ENCODE assay signal across 8 mouse cellular contexts in the genomic region with DNA sequence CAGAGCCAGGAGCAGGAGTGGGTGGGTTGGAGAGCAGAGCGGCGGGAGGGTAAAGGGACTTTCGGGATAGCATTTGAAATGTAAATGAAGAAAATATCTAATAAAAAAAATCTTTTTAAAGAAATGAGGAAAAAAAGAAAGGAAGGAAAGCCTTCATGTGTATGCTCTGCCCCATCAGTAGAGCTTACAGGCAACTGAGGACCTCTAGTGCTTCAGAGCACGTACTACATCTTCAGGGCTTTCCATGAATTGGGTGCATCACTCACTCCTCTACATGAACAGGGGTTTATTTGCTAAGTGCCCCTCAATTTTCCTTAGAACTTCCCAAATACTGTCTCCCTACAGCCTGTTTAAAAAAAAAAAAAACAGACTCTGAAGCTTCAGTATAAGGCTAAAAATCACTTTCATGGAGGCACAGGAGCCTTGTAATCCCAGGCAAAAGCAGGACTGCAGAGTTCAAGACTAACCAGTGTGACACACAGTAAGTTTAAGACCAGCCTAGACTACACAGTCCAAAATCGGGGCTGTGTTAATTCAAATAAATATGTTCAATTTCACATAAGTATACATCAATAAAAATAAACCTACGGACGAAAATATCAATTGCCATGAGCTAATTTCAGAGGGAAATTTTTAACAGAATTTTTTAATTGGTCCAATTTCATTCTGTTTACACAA. TPM values are rescaled to one million over a fixed set of nuclear protein-coding genes. Genes with fewer than 3 reads are reported as not detected.
A peak's percentile ranks its signal among the peaks of the same experiment; 100 is the strongest.
DNase-seq lines count a peak whose midpoint lies in the region; ATAC-seq lines count a peak whose summit lies in the region.

No protein-coding gene starts in this region.

- peak; percentile 42 for DNase-seq in cerebellum, adult 9-10 months
- no peak for DNase-seq in cerebellum, adult 11 months
- peak; percentile 34 to 65 for DNase-seq in left cerebral cortex, postnatal 25 days (ENCODE audit: low spot score in 2 of 2)
- DNase-seq in left cerebral cortex, postnatal 4 days = no peak
- no peak for DNase-seq in gastrocnemius, adult 18-20 months (ENCODE audit: low spot score)
- DNase-seq in adrenal gland, adult 18-20 months (ENCODE audit: low spot score in 2 of 2) = no peak

- ATAC-seq in common myeloid progenitor, adult 5-6 weeks (replicated peaks; ENCODE audit: low read depth, poor library complexity, severe bottlenecking) = peak; percentile 95
- peak; percentile 60 for ATAC-seq in inflammation-experienced regulatory T-cells, adult 6 months

- intact Hi-C loops in left cerebral cortex, postnatal 25 days (cut with DNase I) = loop anchor here (2.0 to 10.0 kb wide), 3 partner anchors 227 to 809 kb away; partner anchors contain the start of gene Asf1a
- intact Hi-C loops in left cerebral cortex, postnatal 4 days (cut with DNase I) = loop anchor here (5.0 kb wide), 1 partner anchor 649 kb away; the partner anchor contains the start of gene Slc35f1

RNA-seq across cellular contexts. Expression of gene Pln, which starts 4.0 kb away (rescaled TPM):
- total RNA-seq in left cerebral cortex, postnatal 25 days (2021) = 1 to 10 TPM; 2.3 to 3.2 TPM
- total RNA-seq in left cerebral cortex, postnatal 4 days (2021) = 1 to 10 TPM; 1.3 to 2.2 TPM
- 1.2 TPM in 1 of 2 replicates, not detected in the other for total RNA-seq in common myeloid progenitor, adult 5-6 weeks (2017)
- 1 to 10 TPM; 1.9 to 3.4 (median 2.8) TPM for polyA plus RNA-seq in inflammation-experienced regulatory T-cells, adult 6 months (2017; shearing (Covaris generic))
- total RNA-seq in gastrocnemius, adult 18-20 months (2021) = 10 to 100 TPM in 1 of 2 experiments, 1 to 10 TPM in 1; 8.1 to 69.3 TPM
- under 1 TPM; 0.48 to 0.73 TPM for total RNA-seq in adrenal gland, adult 18-20 months (2021)

RNA-seq across cellular contexts. Expression of gene Cep85l, which starts 38.3 kb away (rescaled TPM):
- 10 to 100 TPM; 18.7 to 19.9 TPM for total RNA-seq in left cerebral cortex, postnatal 25 days (2021)
- total RNA-seq in left cerebral cortex, postnatal 4 days (2021) = 10 to 100 TPM; 20.4 to 20.7 TPM
- total RNA-seq in common myeloid progenitor, adult 5-6 weeks (2017) = 24.1 and 30.8 TPM in 2 replicates
- polyA plus RNA-seq in inflammation-experienced regulatory T-cells, adult 6 months (2017; shearing (Covaris generic)) = 1 to 10 TPM; 1.6 to 3.4 (median 2.6) TPM
- total RNA-seq in gastrocnemius, adult 18-20 months (2021) = 10 to 100 TPM; 30.7 to 44.0 TPM
- total RNA-seq in adrenal gland, adult 18-20 months (2021) = 1 to 10 TPM; 8.2 to 8.6 TPM

Comparison
In these comparisons a context has a peak if more than half of its experiments do, and no peak if none do; other contexts are left out.
1. DNase-seq: peak in cerebellum, adult 9-10 months (single experiment) and left cerebral cortex, postnatal 25 days (2 of 2); none in cerebellum, adult 11 months (single experiment), left cerebral cortex, postnatal 4 days (single experiment), gastrocnemius, adult 18-20 months (single experiment) and adrenal gland, adult 18-20 months (0 of 2).